Mouse (Mus musculus) limb, embryonic 11.5 days (tissue): ENCODE results near the gene Pax7. TPM values are rescaled to one million over a fixed set of nuclear protein-coding genes. Genes with fewer than 3 reads are reported as not detected.

Source experiments
- ATAC-seq: fragments of 200-750 bp; cut with Nextera tagmentation; 2 replicates; pipeline ENCODE4 v1.8.0; 2017; ENCODE audit warnings: low read depth; ENCODE audit not compliant: insufficient number of reproducible peaks, low FRiP score, low TSS enrichment
- DNase-seq: peaks from one replicate; pipeline ENCODE4 v3.0.0-alpha.2; 2015; ENCODE audit warnings: low spot score
- H3K27ac ChIP-seq: fragments of 300-500 bp; sonication (generic); replicated peaks from 2 replicates; pipeline ENCODE4 v1.5.1; 2014; ENCODE audit warnings: low read depth, mild to moderate bottlenecking, low read length
- H3K27me3 ChIP-seq: fragments of 300-500 bp; sonication (generic); 2 replicates; pipeline ENCODE4 v1.6.1; 2014; ENCODE audit warnings: mild to moderate bottlenecking, low read length, mixed read lengths; ENCODE audit not compliant: control insufficient read depth, insufficient read depth
- H3K36me3 ChIP-seq: fragments of 300-500 bp; sonication (generic); 2 replicates; pipeline ENCODE4 v1.6.1; 2014; ENCODE audit warnings: mild to moderate bottlenecking, low read length, moderate library complexity, mixed read lengths; ENCODE audit not compliant: control insufficient read depth, insufficient read depth
- H3K4me1 ChIP-seq: fragments of 300-500 bp; sonication (generic); 2 replicates; pipeline ENCODE4 v1.6.1; 2014; ENCODE audit warnings: low read length, mixed read lengths; ENCODE audit not compliant: control insufficient read depth, insufficient read depth
- H3K4me2 ChIP-seq: fragments of 300-500 bp; sonication (generic); 2 replicates; pipeline ENCODE4 v1.6.1; 2014; ENCODE audit warnings: low read depth, mild to moderate bottlenecking, moderate library complexity; ENCODE audit not compliant: severe bottlenecking
- H3K4me3 ChIP-seq: fragments of 300-500 bp; sonication (generic); 2 replicates; pipeline ENCODE4 v1.5.1; 2014; ENCODE audit warnings: low read depth, low read length
- H3K9ac ChIP-seq: fragments of 300-500 bp; sonication (generic); 2 replicates; pipeline ENCODE4 v1.6.1; 2014; ENCODE audit warnings: mild to moderate bottlenecking, low read length
- H3K9me3 ChIP-seq: fragments of 300-500 bp; sonication (generic); 2 replicates; pipeline ENCODE4 v1.6.1; 2016; ENCODE audit warnings: low read length; ENCODE audit not compliant: control insufficient read depth
- WGBS: fragments of 180-500 bp; shearing (Covaris S2); extraction: QIAGEN DNeasy Blood & Tissue Kit; methylation state at CpG from one replicate; pipeline ENCODE4 v1.1.7; 2014; 5-methylcytosine and 5-hydroxymethylcytosine counted together
- polyA plus RNA-seq: library from polyadenylated mRNA; unstranded; fragments of >200 nt; fragmentation: Nextera tagmentation; extraction: Ambion mirVana; gene quantifications from 2 replicates; pipeline ENCODE4 v1.2.1, GENCODE M21; 2014

Gene Pax7
- polyA plus RNA-seq, 1 experiment from 2014 or later: 0.25 TPM

DNA sequence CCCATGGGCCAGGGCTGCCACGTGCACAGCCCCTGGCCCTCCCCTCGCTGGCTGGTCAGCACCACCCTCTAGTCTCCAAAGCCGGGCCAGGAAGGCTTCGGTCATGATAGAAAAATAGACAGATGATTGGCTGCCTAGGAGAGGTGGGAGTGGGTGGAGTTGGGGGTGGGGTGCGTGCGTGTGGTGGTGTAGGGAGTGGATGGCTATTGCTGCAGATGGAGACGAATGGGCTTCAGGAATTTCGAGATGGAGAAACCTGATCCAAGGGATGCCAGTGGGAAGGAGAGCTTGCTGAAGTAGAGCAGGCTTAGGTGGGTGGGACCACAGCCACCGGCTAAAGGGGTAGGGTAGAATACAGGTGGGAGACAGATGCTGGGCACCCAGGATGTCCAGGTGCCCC lies 37.2 kb downstream of the Pax7 start:
- Histone ChIP-seq H3K27ac (no peak overlapping the region), H3K27me3 (peaks cover 37% of the 10 kb centered on the region)
- 0 out of 2 replicates have a peak, but pooled peaks have one; percentile 52 for ATAC-seq

DNA sequence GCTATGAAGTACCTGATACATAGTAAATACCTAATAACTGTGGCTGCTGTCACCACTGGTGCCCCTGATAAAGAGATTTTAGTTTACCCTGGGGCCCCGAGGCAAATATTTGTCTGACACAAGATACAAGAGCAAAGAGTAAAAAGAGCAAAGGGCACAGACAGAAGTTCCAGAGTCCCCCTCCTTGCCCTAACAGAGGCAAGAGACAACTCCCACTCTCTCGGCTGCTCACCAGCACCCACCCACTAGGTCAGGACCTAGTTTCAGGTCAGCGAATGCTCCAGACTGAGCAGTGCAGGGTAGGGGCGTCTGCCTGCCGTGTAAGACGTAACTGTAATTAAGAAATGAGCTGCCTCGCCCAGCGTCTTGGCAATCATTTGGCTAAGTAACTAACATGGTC lies 42.2 kb downstream of the Pax7 start:
- Histone ChIP-seq H3K27me3 (peaks cover 18% of the 10 kb centered on the region), H3K27ac (no peak overlapping the region), H3K9ac (no peak overlapping the region), H3K4me2 (no peak overlapping the region), H3K4me1 (no peaks in the 10 kb centered on the region), H3K4me3 (no peak overlapping the region), H3K36me3 (no peaks in the 10 kb centered on the region), H3K9me3 (no peaks in the 10 kb centered on the region)
- no peak for DNase-seq
- WGBS: 29% methylated on average over 8 of the region's 8 CpGs
- no peak for ATAC-seq

More for the DNA sequence above, 37.2 kb downstream of the Pax7 start:
- Histone ChIP-seq H3K36me3 (no peaks in the 10 kb centered on the region), H3K4me3 (no peak overlapping the region), H3K4me2 (peak overlapping the region; percentile 2; the same call in 1 of the 2 replicates), H3K9me3 (no peaks in the 10 kb centered on the region), H3K4me1 (no peaks in the 10 kb centered on the region), H3K9ac (no peak overlapping the region)
- WGBS: 11% methylated on average over 9 of the region's 9 CpGs
- DNase-seq: no peak

DNA sequence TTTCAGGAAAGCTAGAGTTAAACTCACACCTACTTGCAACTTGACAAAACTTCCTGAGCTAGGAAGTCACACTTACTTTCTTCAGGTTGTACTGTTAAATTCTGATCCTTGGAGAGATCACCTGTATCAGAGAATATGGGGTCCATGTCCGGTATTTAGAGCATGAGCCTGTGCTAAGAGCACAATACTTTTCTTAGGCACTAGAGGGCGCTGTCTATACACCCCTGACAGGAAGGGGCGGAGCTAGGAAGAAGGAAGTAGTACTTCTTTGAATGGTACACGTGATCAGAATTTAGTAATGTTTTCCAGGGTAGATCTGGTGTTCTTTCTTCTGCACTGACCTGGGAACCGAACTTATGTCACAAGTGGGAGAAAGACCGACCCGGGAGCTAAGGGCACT lies 43.6 kb downstream of the Pax7 start:
- Histone ChIP-seq H3K27me3 (peaks cover 11% of the 10 kb centered on the region), H3K9ac (no peak overlapping the region), H3K4me1 (no peaks in the 10 kb centered on the region), H3K36me3 (no peaks in the 10 kb centered on the region), H3K9me3 (no peaks in the 10 kb centered on the region), H3K4me3 (no peak overlapping the region), H3K27ac (no peak overlapping the region), H3K4me2 (no peak overlapping the region)
- no peak for DNase-seq
- ATAC-seq: no peak
- WGBS: 77% methylated on average over 7 of the region's 7 CpGs

DNA sequence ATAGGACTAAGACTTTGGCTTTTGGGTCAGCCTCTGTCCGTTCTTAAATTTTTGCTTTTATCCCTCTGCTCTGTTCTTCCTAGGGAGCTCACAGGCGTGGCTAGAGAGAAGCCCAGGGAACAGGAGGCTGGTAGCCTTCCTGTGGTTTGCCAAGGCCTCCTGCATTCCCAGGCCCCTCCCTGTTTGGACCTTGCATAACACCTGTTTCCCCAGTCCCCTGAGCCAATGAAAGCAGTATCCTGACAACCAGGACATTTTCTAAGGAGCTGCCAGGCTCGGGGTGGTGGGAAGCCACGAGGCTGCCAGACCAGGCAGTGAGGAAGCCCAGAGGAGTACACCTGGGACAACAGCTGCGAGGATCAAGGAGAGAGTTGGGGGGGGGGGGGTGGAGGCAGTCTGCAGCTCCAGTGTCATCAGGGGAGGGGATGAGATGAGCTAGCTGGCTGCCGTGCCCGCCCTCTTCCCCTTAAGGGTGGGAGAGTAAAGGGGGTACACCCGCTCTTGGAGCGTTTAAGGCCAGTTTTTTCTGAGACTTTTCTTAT lies 50.3 kb downstream of the Pax7 start:
- H3K27me3 ChIP-seq: peaks cover 9% of the 10 kb centered on the region
- no peaks in the 10 kb centered on the region for H3K4me1 ChIP-seq
- H3K36me3 ChIP-seq: no peaks in the 10 kb centered on the region
- no peaks in the 10 kb centered on the region for H3K9me3 ChIP-seq
- ATAC-seq (no peak), DNase-seq (no peak)
- H3K4me2 ChIP-seq: no peak overlapping the region
- no peak overlapping the region for H3K9ac ChIP-seq
- 48% methylated on average over 9 of the region's 9 CpGs for WGBS
- no peak overlapping the region for H3K4me3 ChIP-seq
- H3K27ac ChIP-seq: no peak overlapping the region

DNA sequence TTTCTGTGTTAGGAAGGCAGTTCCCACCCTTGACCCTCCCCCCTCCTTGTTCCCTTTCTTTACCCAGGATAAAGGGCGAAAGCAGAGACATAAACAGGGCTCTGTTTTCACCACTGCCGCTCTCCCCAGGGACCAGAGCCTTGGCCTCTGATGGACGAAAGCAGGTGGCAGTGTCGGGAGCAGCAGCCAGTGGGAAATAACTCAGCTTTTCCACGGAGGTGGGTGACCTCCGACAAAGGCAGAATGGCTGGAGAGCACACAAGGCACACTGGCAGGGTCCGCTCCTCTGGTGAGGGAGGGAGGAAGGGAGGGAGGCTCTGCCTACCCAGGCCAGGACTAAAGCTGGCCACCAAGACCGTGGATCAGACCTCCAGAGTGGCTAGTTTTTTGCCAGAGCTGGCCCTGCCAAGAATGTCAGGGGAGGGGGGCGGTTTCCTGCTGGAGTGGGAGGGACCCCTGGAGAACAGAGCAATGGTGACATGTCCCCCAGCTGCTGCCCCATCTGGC lies 62.1 kb downstream of the Pax7 start:
- DNase-seq (peak; percentile 42), ATAC-seq (0 out of 2 replicates have a peak, but pooled peaks have one; percentile 33)
- Histone ChIP-seq H3K4me2 (no peak overlapping the region), H3K27ac (no peak overlapping the region), H3K36me3 (no peaks in the 10 kb centered on the region), H3K4me3 (no peak overlapping the region), H3K4me1 (peaks cover 13% of the 10 kb centered on the region), H3K9ac (no peak overlapping the region), H3K27me3 (peaks cover 27% of the 10 kb centered on the region), H3K9me3 (no peaks in the 10 kb centered on the region)
- 6% methylated on average over 9 of the region's 9 CpGs for WGBS

DNA sequence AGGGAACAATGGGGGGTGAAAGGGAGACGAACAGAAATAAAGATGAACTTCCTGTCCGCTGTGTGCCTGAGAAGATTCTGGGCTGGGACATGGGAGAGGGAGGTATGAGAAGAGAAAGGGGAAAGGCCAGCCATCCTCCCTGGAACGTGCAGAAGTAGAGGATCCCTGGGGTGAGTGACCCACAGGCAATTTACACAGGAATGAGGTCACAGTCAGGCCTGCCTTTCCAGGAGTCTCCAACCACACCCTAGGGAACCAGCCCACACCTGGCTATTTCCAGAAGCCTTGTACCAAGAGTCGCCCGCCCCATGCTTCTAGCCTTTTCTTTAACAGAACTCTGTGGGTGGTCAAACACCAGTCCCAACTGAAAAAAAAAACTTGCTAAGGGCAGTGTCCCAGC lies 65.5 kb downstream of the Pax7 start:
- H3K9ac ChIP-seq: no peak overlapping the region
- DNase-seq (no peak), ATAC-seq (no peak)
- WGBS: 21% methylated on average over 5 of the region's 5 CpGs
- no peaks in the 10 kb centered on the region for H3K36me3 ChIP-seq
- H3K27ac ChIP-seq: no peak overlapping the region
- H3K27me3 ChIP-seq: peaks cover 40% of the 10 kb centered on the region
- no peaks in the 10 kb centered on the region for H3K9me3 ChIP-seq
- no peak overlapping the region for H3K4me3 ChIP-seq
- peaks cover 13% of the 10 kb centered on the region for H3K4me1 ChIP-seq
- no peak overlapping the region for H3K4me2 ChIP-seq

DNA sequence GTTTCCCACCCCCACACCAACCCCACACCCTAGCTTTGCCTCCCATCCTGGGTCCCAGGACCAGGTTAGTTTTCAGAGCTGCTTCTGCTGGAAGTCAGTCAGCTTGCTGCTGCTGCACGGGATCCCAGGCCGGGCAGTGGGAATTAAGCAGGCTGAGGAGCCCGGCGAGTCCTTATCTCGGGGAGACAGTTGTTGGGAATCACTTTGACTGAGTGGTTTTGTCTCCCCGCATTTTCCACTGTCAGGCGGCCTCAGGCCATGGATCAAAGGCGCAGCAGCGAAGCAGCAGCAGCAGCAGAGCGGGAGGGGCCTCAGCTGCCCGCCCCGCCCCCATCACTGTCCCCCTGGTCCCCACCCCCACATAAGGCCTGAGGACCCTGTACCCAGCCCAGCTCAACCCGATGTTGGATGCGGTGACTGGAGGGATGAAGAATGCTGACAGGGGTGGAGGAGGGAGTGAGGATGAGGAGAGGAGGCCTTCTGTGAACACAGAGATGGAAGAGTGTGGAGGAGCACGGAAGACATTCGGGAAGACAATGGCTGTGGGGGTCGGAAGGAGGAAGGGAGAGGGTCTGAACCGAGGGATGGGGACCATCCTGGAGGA lies 66.1 kb downstream of the Pax7 start:
- H3K27ac ChIP-seq: no peak overlapping the region
- no peaks in the 10 kb centered on the region for H3K36me3 ChIP-seq
- peaks cover 13% of the 10 kb centered on the region for H3K4me1 ChIP-seq
- H3K4me2 ChIP-seq: no peak overlapping the region
- no peaks in the 10 kb centered on the region for H3K9me3 ChIP-seq
- peaks cover 42% of the 10 kb centered on the region for H3K27me3 ChIP-seq
- DNase-seq: no peak
- ATAC-seq: no peak
- 3% methylated on average over 18 of the region's 18 CpGs for WGBS
- no peak overlapping the region for H3K4me3 ChIP-seq
- no peak overlapping the region for H3K9ac ChIP-seq

DNA sequence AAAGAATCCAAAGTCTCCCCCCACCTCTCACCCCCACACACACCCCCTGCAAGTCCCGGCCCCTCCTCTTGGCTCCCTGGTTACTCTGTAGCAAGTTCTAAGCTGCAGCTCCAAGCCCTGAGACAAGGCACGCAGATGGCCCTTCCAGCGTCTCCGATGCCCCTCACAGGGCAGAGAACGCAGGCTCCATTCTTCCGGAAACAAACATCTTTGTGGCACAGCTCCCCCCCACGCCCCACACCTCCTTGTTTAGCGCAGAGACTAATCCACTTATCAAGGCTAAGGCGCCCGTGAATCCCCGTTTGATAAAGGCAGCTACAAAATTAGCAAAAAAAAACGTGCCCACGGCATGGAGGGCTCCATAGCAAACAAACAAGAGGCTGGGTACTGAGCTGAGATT lies 71.4 kb downstream of the Pax7 start:
- H3K4me1 ChIP-seq: peaks cover 12% of the 10 kb centered on the region
- no peak for DNase-seq
- H3K36me3 ChIP-seq: no peaks in the 10 kb centered on the region
- H3K4me3 ChIP-seq: no peak overlapping the region
- H3K9me3 ChIP-seq: no peaks in the 10 kb centered on the region
- no peak overlapping the region for H3K27ac ChIP-seq
- WGBS: 14% methylated on average over 13 of the region's 13 CpGs
- no peak overlapping the region for H3K4me2 ChIP-seq
- H3K9ac ChIP-seq: no peak overlapping the region
- peaks cover 27% of the 10 kb centered on the region for H3K27me3 ChIP-seq
- ATAC-seq: no peak
